Mouse (Mus musculus): ENCODE results near the gene St5.
A peak's percentile ranks its signal among the peaks of the same experiment; 100 is the strongest.

The St5 gene

DNA sequence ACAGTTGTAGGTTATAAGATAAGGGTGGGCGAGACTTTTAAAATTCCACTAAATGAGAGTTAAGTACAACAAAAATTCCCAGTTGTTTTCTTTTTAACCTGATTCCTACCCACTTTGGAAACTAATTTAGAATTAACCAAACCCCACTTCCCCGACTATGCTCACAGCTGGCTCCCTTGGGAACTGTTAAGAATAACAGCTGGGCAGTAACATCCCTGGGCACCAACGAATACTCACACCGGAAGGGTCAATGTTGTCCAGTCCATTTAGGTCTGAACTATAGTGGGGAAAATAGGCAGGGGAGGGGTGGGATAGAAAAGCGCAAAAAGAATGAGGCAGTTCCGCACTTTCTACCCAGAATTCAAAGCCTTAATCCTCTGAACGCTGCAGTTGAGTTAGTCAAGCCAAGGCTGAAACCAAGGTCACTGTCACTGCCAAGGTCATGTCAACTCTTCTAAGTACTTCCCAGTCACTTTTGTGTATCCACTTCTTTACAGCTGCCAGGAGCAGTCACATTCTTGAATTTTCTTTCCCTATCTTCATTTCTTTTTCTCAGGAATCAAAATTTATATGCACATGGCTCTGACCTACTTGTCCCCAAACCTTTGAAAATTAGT, 96.3 kb downstream of the St5 start:
- DNase-seq: no peak

DNA sequence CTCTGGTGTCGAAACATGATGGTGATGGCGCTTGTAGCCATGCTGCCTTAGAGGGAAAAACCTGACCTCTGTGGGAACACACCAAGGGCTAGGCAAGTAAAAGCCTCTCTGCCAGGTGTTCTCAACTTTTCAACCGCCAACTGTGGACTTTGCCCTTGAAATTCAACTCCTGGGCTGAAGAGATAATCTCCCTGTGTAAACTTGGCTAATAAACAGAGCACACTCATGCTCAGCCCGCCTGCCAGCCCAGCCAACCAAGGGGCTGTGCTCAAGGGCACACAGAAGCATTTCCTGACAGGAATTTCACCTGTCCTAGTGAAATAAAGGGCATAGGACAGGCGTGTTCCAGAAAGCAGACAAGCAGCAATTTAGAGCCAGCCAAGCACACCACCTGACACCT, 100.8 kb downstream of the St5 start:
- DNase-seq: no peak

DNA sequence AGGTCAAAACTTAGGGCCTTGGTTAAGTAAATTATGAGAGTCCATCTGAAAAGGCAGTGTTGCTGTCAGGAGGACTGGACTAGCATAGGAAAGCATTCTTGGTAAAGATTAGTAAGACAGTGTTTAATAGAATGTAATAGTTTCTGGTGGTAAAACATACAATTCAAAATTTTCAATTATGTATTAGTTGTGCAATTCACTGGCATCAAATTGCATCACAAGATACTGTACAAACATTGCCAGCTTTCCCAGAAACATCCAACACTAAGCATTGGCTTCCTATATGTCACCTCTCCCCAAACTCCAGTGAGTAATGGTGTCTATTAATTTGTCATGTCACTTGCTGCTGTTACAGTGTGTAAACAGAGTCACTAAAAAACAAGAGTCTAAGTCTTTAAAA, 101.4 kb downstream of the St5 start:
- no peak for DNase-seq

DNA sequence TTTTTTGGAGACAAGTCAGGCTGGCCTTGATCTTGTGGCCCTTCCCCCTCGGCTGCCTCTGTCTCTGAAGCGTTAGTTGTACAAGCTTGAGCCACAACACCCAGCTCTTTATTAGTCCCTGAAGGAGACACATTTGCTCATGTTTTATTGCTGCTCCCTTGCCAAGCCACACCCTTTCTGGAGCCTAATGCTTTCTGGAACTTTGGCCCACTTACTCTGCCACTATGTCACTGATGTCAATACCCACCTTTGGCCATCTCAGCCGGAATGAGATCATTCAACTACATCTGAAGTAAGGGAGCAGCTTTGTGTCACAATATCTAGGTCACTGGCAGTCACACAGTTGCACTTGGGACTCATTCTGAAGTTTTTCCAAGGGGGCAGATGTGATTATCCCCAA, 102.7 kb downstream of the St5 start:
- no peak for DNase-seq

DNA sequence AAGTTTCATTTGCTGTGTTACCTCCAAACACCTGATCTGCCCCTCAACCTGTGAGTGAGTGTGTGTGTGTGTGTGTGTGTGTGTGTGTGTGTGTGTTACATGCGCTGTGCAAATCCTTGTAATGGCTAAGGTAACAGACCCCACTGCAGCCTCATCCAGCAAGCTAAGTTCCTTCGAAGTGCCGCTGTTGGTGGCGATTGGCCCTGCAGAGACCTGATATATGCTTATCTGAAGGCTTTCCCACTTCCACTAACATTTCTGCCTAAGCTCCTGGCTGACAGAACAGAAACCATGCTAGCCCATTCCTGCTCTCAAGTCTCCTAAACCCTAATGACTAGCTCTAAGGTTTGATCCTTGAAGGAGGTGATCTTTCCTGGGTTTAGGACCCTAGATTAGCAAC, 103.4 kb downstream of the St5 start:
- DNase-seq: no peak

DNA sequence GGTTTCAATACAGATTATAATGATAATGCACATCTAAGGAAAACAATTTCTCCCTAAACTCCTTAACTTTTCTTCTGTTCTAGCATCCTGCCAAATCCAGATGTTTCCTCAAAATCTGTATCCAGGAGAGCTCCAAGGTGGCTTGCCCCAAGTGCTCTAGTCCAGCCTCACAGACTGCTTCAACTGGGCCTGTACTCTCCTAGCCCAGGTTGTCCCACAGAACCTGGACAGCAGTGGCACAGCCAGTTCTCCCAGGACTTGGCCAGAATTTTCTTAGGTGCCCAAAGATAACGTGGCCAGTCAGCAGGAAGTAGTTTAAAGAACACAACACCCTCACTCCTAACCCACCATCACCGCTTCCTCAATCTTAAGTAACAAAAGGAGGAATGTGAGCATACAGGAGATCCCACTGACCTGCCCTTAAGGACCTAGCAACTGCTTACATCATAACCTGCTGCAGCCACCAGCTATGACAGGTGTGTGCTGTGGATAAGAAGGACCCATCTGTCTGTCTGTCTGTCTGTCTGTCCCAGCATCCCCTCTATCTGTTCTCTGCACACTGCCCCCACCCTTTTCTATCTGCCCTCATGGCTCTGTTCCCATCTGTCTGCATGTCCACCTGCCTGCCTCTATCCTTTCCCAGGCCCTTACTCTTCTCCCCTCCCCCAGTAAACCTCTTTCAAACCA, 108.4 kb downstream of the St5 start:
- no peak for DNase-seq

DNA sequence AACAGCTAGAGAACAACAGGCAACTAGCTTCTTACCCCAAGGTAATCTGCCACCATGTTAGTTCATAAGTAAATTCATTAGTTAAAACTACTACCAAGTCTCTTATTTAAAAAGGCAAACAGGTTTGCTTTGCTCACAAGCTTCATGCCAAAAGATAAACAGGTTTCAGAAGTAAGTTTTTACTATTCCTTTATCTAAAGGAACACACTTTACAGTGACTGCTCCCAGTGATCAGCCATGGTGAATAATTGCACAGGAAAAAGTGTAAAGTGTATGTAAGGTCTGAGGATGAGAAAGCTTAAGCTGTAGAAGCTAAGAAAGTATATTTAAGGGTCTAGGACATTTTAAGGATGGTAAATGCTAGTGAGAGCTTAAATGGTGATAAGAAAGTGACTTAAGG, 109.4 kb downstream of the St5 start:
- no peak for DNase-seq

DNA sequence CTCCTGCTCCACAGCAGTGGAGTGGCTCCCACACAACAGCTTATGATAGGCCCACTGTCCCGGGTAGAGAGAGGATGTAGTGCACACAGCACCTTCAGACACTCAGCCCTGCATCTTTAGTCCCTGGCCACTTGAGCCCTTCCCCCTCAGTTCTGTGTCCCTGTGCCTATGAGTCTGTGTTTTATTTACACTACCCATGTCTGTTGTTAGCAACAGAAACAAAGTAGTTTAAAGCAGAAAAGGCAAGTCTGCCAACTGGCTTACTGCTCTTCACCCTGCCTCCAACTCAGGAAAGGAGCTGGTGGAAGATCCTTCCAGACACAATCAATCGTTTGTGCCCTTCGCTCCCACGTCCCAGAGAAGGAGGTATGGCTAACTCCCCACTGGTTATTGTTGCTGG, 111.2 kb downstream of the St5 start:
- DNase-seq: no peak

DNA sequence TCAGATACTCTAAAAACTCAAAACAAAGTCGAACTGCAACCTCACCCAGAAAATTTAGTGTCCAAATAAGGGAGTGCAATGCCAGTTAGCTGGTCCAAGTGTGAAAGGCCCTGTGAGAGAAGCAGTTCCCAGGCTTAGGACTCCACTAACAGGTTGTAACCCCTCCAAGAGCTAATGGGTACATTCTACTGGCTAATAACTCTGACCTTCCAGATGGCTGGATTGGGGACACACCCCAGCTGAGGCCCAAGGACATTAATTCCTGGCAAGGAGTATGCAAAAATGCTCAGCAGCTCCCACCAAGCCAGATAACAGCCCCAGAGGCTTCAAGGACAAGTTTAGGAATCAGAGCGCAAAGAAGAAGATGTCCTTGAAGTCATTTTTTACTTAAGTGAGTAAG, 112.8 kb downstream of the St5 start:
- DNase-seq: peak; percentile 21

DNA sequence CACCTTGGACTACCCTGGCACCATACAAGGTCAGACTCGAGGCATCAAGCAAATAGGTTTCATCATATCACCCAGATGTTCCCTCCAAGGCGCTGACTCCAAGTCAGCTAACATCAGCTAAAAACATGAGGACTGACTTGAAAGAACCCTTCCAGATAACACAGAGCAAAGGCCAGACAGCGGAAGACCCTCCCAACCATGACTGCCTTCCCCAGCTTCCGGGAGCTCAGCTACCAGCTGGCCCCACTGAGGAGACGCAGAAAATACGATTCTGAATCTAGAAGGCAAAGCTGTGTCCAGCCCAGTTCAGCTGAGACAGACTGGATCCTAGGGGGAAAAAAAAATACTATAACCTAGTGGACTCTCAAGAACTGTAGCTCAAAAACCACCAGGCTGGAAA, 114.4 kb downstream of the St5 start:
- no peak for DNase-seq

DNA sequence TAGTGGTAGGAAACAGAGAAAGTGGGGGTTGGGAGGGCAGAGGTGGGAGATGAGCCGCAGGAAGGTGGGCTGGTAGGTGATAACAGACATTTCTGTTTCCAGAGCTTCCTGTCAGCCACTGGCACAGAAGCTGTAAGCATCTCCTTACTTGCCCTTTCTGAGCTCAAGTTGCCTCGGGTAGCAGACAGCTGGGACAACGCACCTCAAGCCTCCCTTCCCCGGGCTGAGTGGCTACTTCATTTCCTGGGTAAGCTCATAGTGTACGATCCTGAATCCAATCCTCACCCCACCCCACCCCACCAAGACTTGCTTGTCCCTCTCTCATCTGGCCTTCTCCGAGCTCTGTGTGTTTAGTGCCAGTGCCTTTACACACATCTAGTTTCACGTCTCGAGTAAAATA, 115.3 kb downstream of the St5 start:
- no peak for DNase-seq

DNA sequence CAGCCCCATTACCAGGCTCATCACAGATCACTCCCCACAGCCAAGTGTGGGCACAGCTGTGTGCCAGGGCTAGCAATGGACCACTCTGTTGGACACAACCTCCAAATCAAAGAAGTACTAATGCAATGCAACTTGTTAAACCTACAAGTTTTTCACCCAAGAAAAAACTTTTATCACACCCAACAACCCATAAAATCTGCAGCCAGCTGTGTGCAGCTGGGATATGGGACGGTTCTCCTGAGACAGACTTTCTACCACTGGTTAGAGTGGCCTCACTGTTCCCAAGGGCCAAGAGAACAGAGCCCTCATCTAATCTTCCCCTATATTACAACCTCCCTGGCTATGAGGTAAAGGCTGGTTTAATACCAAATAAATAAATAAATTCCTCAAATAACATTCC, 118.9 kb downstream of the St5 start:
- no peak for DNase-seq

DNA sequence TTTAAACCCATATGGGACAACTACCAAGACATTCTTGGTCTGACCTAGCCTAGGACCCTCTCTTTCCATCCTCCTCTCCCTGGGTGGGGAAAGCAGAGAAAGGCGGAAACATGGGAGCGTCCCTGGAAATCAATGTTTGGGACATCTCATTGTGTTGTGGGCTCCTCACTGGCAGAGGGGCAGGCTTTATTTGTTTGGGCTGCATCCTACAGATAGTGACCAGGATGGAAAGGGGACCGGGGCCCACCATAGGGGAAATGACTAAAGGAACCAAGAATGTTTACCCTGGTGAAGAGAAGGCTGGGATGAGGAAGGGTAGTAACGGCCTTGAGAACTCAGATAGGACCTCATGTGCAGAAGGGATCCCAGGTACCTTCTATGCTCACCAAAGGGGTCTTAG, 122.9 kb downstream of the St5 start:
- DNase-seq: no peak

DNA sequence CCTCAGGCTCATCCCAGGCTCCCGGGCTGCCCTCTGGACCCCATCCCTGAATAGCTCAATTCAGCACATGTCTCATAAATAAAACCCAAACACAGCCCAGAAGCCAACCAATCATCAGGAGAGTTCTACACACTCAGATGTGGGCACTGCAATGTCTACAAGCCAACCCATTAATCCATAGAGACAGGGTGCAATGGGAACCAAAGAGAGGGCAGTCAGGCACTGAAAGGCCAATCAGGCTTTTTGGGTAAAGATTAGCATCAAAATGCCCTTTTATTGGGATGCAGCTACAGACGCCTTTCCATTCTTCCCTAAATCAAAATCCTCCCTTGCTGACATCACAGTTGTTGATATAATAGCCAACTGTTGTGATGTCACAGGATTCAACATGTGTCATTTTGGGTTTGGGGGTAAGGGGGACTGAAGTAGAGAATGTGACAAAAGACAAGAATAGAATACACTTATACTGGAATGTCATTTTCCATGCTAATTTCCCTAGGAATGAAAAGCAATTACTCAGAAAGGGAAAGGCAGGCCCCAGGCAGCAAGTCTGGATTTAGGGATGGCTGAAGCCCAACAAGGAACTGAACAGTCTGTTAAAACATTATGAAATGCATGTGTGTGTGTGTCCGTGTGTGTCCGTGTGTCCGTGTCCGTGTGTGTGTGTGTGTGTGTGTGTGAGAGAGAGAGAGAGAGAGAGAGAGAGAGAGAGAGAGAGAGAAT, 123.7 kb downstream of the St5 start:
- no peak for DNase-seq

DNA sequence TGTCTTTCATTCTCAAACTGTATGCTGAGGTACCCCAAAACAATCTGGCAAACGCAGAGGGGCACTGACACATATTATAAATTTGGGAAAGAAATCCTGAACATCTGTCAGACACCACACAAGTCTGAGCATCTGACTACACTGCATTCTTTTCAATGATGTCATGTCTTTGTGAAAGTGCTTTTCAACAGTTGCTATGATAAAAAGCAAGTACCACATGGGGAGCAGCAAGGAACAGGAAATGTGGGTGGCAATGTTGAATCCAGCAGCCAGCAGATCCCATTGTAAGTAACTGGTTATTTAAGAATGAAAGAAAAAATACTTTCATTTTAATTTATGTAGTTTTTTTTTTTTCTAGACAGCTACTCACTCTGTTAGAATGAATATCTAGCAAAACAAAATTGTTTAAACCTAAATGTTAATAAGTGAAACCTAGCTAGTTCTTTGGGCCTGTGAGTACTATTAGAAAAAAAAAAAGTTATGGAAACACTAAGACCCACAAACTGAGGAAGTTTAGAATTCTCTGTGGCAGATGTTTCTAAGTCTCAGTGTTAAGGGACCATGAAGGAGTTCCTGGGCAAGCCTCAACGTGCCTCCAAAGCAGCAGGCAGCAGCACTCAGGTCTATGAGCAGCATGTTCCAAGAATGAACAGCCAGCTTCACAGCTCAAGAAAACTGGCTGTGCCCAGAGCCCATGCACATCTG, 124.4 kb downstream of the St5 start:
- no peak for DNase-seq

DNA sequence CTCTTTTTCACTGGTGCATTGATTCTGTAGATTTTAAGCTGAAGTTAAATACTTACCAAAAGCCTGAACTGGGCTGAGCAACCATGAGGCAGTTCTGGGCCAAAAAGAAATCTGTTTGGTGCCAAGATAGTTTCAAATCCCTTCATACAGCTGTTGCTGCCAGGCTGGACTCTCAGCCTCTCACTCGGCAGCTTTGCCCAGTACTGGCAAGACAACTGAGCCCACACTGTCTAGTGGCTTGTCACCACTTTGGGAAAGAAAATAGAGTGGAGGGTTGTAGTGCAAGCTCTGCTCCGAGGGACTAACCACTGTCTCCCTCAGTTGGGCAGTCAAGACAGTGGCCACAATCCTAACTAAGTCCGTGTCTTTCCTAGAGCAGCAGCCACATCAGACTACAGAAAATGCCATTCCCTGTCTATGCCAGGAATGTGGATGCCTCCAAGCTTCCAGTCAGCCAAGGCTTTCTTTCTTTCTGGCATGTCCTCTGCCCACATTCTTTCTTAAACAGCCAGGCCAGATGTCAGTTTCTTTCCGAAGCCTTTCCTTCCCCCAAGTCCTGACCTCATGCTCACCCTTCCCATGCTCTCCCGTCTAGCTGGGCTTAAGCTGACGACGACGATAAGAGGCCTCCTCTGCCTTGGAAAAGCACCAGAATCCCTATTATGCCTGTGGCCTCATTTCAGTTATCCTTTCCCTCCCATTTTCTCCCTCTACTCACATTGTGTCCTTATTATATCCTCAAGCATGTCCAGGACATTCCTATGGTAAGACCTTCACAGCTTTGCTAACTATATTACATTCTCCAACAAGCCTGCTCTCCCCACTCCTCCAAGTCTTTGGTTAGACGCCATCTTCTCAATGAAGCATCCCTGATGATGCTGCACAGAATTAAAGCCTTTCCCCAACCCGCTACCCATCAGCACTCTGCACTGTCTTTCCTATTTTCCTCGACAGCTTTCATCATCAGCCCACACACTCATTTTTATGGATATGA, 126.8 kb downstream of the St5 start:
- DNase-seq: peak; percentile 27

DNA sequence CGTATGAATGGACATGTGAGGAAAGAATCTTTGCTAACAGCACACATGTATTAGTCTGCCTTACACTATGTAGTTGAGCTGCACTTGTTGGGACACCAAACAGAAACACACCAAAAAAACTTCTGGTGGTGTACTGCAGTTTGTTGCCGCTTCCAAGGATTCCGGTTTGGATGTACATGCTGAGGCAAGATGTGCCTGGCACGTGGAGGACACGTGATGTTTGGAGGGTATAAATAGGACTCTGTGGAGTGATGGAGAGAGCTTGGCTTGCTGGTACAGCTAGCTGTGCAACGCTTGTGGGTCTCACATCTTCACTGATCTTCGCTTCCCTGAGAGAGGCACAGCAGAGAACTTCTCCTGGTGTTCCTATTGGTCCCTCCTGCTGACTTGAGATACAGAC, 129.2 kb downstream of the St5 start:
- DNase-seq: no peak

DNA sequence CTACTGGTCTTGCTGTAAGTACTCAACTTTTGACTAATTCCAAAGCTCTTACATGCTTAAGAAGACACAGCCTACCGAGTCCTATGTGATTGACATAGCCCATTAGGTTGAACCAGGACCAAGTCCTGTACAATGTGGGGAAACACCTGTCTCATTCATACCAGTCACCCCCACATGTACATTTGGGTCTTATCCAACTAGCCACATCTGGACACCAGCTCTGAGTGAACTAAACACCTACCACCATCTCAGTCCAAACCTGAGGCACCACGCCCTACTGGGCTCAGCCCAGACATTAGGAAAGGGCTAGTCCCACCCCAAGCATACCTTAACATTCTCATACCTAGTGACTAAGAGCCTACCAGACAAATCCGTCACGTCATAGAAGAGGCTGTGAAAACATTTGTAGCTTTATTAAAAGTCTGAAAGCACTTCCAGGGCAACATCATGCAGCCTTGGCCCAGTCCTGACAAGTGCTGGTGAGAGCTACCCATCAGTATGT, 135.0 kb downstream of the St5 start:
- DNase-seq: no peak

DNA sequence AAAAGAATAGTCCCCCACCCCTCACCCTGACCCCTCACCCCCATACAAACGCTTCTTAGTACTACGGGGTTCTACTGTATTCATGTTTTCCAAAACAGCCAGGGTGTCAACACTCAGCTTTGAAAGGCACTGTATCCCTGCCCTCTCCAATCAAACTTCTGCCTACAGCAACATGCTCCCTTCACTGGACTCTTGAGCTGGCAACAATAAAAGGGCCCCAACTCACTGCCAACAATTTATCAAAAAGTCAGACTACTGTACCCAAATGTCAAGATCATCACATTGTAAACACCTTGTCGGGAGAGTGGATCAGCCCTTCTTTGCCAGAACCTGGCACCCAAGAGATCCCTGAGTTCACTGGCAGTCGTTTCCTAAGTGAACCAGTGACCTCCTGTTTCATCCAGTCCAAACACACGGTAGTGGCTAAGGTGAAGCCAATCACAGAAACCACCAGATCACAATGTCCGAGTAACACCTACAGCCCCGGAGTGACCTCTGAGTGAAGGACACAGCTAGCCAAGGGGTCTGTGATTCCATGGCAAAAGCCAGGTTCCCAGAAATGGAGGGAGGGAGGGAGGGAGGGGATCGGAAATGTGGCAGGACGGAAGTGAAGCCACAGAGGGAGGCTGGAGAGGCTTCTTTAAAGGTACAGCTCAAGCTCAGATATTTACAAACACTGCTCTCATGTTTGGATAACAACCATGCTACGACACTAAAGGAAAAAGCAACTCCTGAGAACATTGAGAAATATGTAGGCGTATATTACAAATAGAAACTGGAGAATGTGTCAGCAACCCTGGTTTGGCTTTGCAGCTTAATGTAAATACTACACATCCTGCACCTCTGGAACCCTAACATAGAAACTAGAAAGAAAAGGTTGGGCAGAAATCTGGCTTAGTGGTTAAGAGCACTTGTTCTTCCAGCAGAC, 136.3 kb downstream of the St5 start:
- DNase-seq: no peak

DNA sequence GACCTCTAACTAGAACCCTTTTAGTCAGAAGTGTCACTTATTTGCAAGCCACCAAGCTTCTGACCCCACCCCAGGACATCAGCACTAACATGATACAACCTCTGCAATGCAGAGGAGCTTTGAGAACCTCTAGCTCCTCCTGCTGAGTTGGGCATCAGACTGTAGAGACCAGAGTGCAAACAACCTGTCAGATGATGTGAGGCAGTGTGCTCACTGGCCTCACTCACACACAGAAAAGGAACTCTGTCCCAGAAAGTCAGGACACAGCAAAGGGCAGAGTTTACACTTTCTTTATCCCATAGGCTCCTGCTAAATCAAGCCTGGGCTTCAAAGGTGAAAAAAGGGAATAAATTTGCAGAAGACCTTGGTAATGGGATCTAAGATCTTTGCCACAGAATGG, 137.1 kb downstream of the St5 start:
- no peak for DNase-seq

DNA sequence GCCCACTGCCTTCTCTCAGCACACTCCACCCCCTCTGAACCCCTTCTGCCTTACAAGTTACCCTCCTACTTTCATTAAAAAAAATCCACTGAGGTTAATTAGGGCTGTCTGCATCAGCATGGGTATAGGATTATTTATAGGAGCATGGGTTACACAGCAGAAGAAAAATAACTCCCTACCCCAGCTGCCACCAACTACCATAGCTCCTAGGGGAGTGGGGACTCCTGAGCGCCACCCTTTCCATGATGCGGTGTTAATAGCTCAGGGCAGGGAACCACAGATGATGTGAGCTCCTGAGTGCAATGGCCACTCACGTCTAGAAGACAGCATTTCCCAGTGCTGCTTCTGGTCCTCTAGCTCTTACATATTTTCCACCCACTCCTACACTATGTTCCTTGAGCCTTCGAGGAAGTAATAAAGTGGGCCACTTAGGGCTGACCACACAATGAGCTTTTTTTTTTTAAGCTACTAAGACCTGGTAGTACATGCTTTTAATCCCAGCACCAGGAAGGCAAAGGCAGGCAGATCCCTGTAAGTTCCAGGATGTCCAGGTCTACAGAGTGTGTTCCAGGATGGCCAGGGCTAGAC, 139.5 kb downstream of the St5 start:
- DNase-seq: no peak

All from cerebellum, adult 9-11 months (tissue).